Mouse (Mus musculus): Measurements from ENCODE around the gene Dlgap4. TPM values are rescaled to one million over a fixed set of nuclear protein-coding genes. Genes with fewer than 3 reads are reported as not detected.

The Dlgap4 gene
- polyA plus RNA-seq, 1 experiment from 2014 or later = 201 TPM

GRCm38 (mm10) chr2:156673307-156673706 is 59.8 kb downstream of the Dlgap4 start:
- H3K36me3 ChIP-seq (ENCODE audit: control insufficient read depth, insufficient read depth, low read length) = no peaks in the 10 kb centered on the region
- no peak overlapping the region for H3K9ac ChIP-seq (ENCODE audit: low read depth, low read length)
- H3K27ac ChIP-seq (ENCODE audit: low read depth, low read length) = no peak overlapping the region
- no peaks in the 10 kb centered on the region for H3K4me1 ChIP-seq (ENCODE audit: control insufficient read depth, insufficient read depth, low read depth, low read length)
- no peaks in the 10 kb centered on the region for H3K9me3 ChIP-seq (ENCODE audit: control insufficient read depth, low read length)
- H3K4me3 ChIP-seq (ENCODE audit: low read length) = no peak overlapping the region
- H3K27me3 ChIP-seq (replicated peaks; ENCODE audit: control insufficient read depth, insufficient read depth, low read length) = no peaks in the 10 kb centered on the region
- 82% methylated on average over 10 of the region's 10 CpGs for WGBS
- no peak overlapping the region for H3K4me2 ChIP-seq (ENCODE audit: low read length)
- ATAC-seq = no peak

DNA sequence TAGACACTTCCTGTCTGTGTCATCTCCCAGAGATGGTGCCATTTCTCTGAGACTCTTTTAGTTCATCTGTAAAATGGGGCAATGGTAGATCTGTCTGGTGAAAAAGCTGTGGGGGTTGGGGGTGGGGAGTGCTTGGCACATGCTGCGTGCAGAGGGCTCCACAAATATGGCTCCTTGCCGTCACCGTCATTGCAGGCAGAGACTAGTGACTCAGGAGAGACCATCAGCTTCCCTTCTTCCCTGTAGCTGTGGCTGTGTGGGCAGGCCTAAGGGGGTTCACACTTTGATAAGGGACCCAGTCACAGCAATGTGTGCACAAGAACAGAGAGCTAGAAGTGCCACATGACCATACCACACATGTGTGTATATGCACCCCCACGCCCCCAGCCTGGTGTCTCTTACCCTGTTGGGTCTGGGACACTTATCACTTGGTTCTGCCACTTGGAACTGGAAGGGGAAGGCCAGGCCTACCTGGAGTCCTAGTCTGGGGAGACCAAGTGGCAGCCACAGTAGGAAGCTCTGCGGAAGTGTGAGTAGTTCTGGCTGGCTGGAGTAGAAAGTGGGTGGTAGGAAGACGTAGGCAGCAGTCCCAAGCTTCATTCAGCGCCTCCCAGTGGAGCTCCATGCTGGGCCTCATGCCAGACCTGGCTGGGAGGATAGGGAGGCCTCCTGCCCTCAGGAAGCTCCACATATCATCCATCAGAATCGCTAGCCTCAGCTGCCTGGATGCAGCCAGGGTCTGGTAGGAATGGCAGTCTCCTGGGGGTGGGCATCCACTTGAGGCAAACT is 60.6 kb downstream of the Dlgap4 start:
- Histone ChIP-seq H3K4me1 (ENCODE audit: control insufficient read depth, insufficient read depth, low read depth, low read length) (peaks cover 4% of the 10 kb centered on the region; the same call in 1 of the 2 replicates), H3K27ac (ENCODE audit: low read depth, low read length) (no peak overlapping the region), H3K4me3 (ENCODE audit: low read length) (no peak overlapping the region), H3K9ac (ENCODE audit: low read depth, low read length) (no peak overlapping the region), H3K4me2 (ENCODE audit: low read length) (no peak overlapping the region), H3K9me3 (ENCODE audit: control insufficient read depth, low read length) (no peaks in the 10 kb centered on the region), H3K36me3 (ENCODE audit: control insufficient read depth, insufficient read depth, low read length) (no peaks in the 10 kb centered on the region), H3K27me3 (replicated peaks; ENCODE audit: control insufficient read depth, insufficient read depth, low read length) (no peaks in the 10 kb centered on the region)
- 77% methylated on average over 8 of the region's 8 CpGs for WGBS
- ATAC-seq = no peak

- Histone ChIP-seq H3K9ac (ENCODE audit: low read depth, low read length) (no peak overlapping the region), H3K4me3 (ENCODE audit: low read length) (no peak overlapping the region), H3K4me1 (ENCODE audit: control insufficient read depth, insufficient read depth, low read depth, low read length) (peaks cover 4% of the 10 kb centered on the region; the same call in 1 of the 2 replicates), H3K27ac (ENCODE audit: low read depth, low read length) (no peak overlapping the region), H3K36me3 (ENCODE audit: control insufficient read depth, insufficient read depth, low read length) (no peaks in the 10 kb centered on the region), H3K9me3 (ENCODE audit: control insufficient read depth, low read length) (no peaks in the 10 kb centered on the region), H3K27me3 (replicated peaks; ENCODE audit: control insufficient read depth, insufficient read depth, low read length) (no peaks in the 10 kb centered on the region), H3K4me2 (ENCODE audit: low read length) (no peak overlapping the region)
- no peak for ATAC-seq
- WGBS = 16% methylated on average over 6 of the region's 6 CpGs
These were observed 63.4 kb downstream of the Dlgap4 start for GRCm38 (mm10) chr2:156676885-156677284.

DNA sequence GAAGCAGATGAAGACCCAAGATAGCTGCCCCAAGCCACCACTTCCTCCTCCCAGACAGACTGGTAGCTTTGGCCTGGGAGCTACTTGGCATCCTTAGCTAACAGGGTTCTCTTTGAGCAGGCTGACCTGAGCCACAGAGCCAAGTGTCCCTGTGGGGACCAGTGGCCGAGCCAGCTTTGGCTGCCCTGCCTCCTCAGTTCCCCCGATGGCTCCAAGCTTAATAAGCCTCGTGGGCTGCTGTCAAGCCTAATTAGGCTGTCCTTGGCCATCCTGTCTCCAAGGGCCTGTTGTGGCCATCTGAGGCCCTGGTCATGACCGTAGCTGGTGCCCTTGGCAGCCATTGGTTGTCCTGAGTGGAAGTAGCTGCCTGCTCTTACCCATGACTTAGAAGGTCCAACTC is 64.6 kb downstream of the Dlgap4 start:
- ATAC-seq = no peak
- H3K36me3 ChIP-seq (ENCODE audit: control insufficient read depth, insufficient read depth, low read length) = no peaks in the 10 kb centered on the region
- no peaks in the 10 kb centered on the region for H3K27me3 ChIP-seq (replicated peaks; ENCODE audit: control insufficient read depth, insufficient read depth, low read length)
- WGBS = 54% methylated on average over 4 of the region's 4 CpGs
- no peak overlapping the region for H3K4me2 ChIP-seq (ENCODE audit: low read length)
- H3K4me3 ChIP-seq (ENCODE audit: low read length) = no peak overlapping the region
- no peak overlapping the region for H3K9ac ChIP-seq (ENCODE audit: low read depth, low read length)
- no peak overlapping the region for H3K27ac ChIP-seq (ENCODE audit: low read depth, low read length)
- no peaks in the 10 kb centered on the region for H3K9me3 ChIP-seq (ENCODE audit: control insufficient read depth, low read length)
- peaks cover 4% of the 10 kb centered on the region; the same call in 1 of the 2 replicates for H3K4me1 ChIP-seq (ENCODE audit: control insufficient read depth, insufficient read depth, low read depth, low read length)

DNA sequence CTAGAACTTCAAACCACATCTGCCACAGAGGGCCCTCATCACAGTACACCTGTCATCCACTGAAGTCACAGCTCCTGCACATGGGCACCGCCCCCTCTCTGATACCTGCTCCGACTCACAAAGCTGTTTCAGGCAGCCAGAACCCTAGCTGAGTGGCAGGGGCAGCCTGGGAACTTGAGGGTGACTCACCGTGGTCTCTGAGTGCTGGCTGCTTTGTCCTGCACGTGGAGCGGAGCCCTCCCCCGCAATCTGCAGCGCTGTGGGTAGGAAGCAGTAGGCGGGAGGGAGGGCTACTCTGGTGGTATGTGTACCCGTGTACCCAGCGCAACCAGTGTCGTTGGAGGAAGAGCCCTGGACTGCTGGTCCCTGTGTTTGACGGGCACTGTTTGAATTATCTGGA is 69.5 kb downstream of the Dlgap4 start:
- H3K27me3 ChIP-seq (replicated peaks; ENCODE audit: control insufficient read depth, insufficient read depth, low read length) = no peaks in the 10 kb centered on the region
- H3K4me1 ChIP-seq (ENCODE audit: control insufficient read depth, insufficient read depth, low read depth, low read length) = peaks cover 4% of the 10 kb centered on the region; the same call in 1 of the 2 replicates
- no peak overlapping the region for H3K4me2 ChIP-seq (ENCODE audit: low read length)
- H3K36me3 ChIP-seq (ENCODE audit: control insufficient read depth, insufficient read depth, low read length) = no peaks in the 10 kb centered on the region
- no peak overlapping the region for H3K27ac ChIP-seq (ENCODE audit: low read depth, low read length)
- H3K9me3 ChIP-seq (ENCODE audit: control insufficient read depth, low read length) = no peaks in the 10 kb centered on the region
- WGBS = 55% methylated on average over 12 of the region's 12 CpGs
- no peak for ATAC-seq
- no peak overlapping the region for H3K9ac ChIP-seq (ENCODE audit: low read depth, low read length)
- H3K4me3 ChIP-seq (ENCODE audit: low read length) = no peak overlapping the region

GRCm38 (mm10) chr2:156685999-156686398 is 72.5 kb downstream of the Dlgap4 start:
- H3K4me1 ChIP-seq (ENCODE audit: control insufficient read depth, insufficient read depth, low read depth, low read length) = peaks cover 11% of the 10 kb centered on the region
- no peak overlapping the region for H3K4me2 ChIP-seq (ENCODE audit: low read length)
- WGBS = 69% methylated on average over 14 of the region's 14 CpGs
- no peaks in the 10 kb centered on the region for H3K36me3 ChIP-seq (ENCODE audit: control insufficient read depth, insufficient read depth, low read length)
- no peak overlapping the region for H3K9ac ChIP-seq (ENCODE audit: low read depth, low read length)
- no peak overlapping the region for H3K27ac ChIP-seq (ENCODE audit: low read depth, low read length)
- no peaks in the 10 kb centered on the region for H3K27me3 ChIP-seq (replicated peaks; ENCODE audit: control insufficient read depth, insufficient read depth, low read length)
- no peaks in the 10 kb centered on the region for H3K9me3 ChIP-seq (ENCODE audit: control insufficient read depth, low read length)
- H3K4me3 ChIP-seq (ENCODE audit: low read length) = no peak overlapping the region
- ATAC-seq = no peak

DNA sequence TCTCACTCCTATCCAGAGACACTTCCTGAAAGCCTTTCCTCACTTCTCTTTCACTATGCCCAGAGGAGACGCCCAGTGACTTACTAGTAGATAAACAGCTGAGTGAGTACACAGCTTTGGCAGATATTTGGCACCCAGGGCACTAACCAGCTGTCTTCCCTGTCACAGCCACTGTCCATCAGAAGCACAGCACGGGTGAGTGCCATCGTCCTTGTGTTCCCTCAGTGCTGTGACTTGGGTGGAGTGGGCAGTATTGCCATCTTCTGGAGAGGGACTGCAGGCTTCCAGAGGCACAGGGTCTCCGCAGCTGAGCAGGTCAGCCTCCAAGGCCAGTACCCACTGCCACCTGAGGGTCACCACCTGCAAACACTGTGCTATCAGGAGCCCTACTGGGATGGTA is 73.2 kb downstream of the Dlgap4 start:
- WGBS = 75% methylated on average over 4 of the region's 4 CpGs
- no peaks in the 10 kb centered on the region for H3K27me3 ChIP-seq (replicated peaks; ENCODE audit: control insufficient read depth, insufficient read depth, low read length)
- H3K4me3 ChIP-seq (ENCODE audit: low read length) = no peak overlapping the region
- H3K36me3 ChIP-seq (ENCODE audit: control insufficient read depth, insufficient read depth, low read length) = no peaks in the 10 kb centered on the region
- no peak overlapping the region for H3K4me2 ChIP-seq (ENCODE audit: low read length)
- H3K27ac ChIP-seq (ENCODE audit: low read depth, low read length) = no peak overlapping the region
- no peaks in the 10 kb centered on the region for H3K9me3 ChIP-seq (ENCODE audit: control insufficient read depth, low read length)
- H3K9ac ChIP-seq (ENCODE audit: low read depth, low read length) = no peak overlapping the region
- ATAC-seq = no peak
- peaks cover 11% of the 10 kb centered on the region for H3K4me1 ChIP-seq (ENCODE audit: control insufficient read depth, insufficient read depth, low read depth, low read length)

- Histone ChIP-seq H3K9ac (ENCODE audit: low read depth, low read length) (peak overlapping the region; percentile 29), H3K36me3 (ENCODE audit: control insufficient read depth, insufficient read depth, low read length) (no peaks in the 10 kb centered on the region), H3K27ac (ENCODE audit: low read depth, low read length) (0 out of 2 replicates have a peak overlapping the region, but pooled peaks have one; percentile 36), H3K4me2 (ENCODE audit: low read length) (peak overlapping the region; percentile 11), H3K4me3 (ENCODE audit: low read length) (no peak overlapping the region), H3K9me3 (ENCODE audit: control insufficient read depth, low read length) (no peaks in the 10 kb centered on the region), H3K4me1 (ENCODE audit: control insufficient read depth, insufficient read depth, low read depth, low read length) (peaks cover 14% of the 10 kb centered on the region), H3K27me3 (replicated peaks; ENCODE audit: control insufficient read depth, insufficient read depth, low read length) (no peaks in the 10 kb centered on the region)
- 2% methylated on average over 14 of the region's 14 CpGs for WGBS
- no peak for ATAC-seq
These were observed 75.1 kb downstream of the Dlgap4 start for GRCm38 (mm10) chr2:156688604-156689003.

GRCm38 (mm10) chr2:156690833-156691232 is 77.3 kb downstream of the Dlgap4 start:
- Histone ChIP-seq H3K4me2 (ENCODE audit: low read length) (no peak overlapping the region), H3K9ac (ENCODE audit: low read depth, low read length) (no peak overlapping the region), H3K36me3 (ENCODE audit: control insufficient read depth, insufficient read depth, low read length) (no peaks in the 10 kb centered on the region), H3K27ac (ENCODE audit: low read depth, low read length) (no peak overlapping the region), H3K4me1 (ENCODE audit: control insufficient read depth, insufficient read depth, low read depth, low read length) (peaks cover 14% of the 10 kb centered on the region), H3K9me3 (ENCODE audit: control insufficient read depth, low read length) (no peaks in the 10 kb centered on the region), H3K4me3 (ENCODE audit: low read length) (no peak overlapping the region), H3K27me3 (replicated peaks; ENCODE audit: control insufficient read depth, insufficient read depth, low read length) (no peaks in the 10 kb centered on the region)
- WGBS = 38% methylated on average over 2 of the region's 2 CpGs
- no peak for ATAC-seq

Measured in hindbrain, embryonic 16.5 days (tissue).